Mouse (Mus musculus): ENCODE results near the gene Rbfox2.

The Rbfox2 gene

GRCm38 (mm10) chr15:77225858-77226257 is 80.9 kb downstream of the Rbfox2 start:
- DNase-seq, result no peak

- peak; percentile 46 for DNase-seq
These were observed 81.5 kb downstream of the Rbfox2 start for GRCm38 (mm10) chr15:77225274-77225673.

GRCm38 (mm10) chr15:77220833-77221232 is 86.0 kb downstream of the Rbfox2 start:
- no peak for DNase-seq

GRCm38 (mm10) chr15:77220137-77220536 is 86.7 kb downstream of the Rbfox2 start:
- DNase-seq, result peak; percentile 55

GRCm38 (mm10) chr15:77219571-77219970 is 87.2 kb downstream of the Rbfox2 start:
- no peak for DNase-seq

- DNase-seq, result no peak
These were observed 88.8 kb downstream of the Rbfox2 start for GRCm38 (mm10) chr15:77218007-77218406.

GRCm38 (mm10) chr15:77217523-77217922 is 89.3 kb downstream of the Rbfox2 start:
- no peak for DNase-seq

GRCm38 (mm10) chr15:77216704-77217103 is 90.1 kb downstream of the Rbfox2 start:
- no peak for DNase-seq

- no peak for DNase-seq
These were observed 91.5 kb downstream of the Rbfox2 start for GRCm38 (mm10) chr15:77215178-77215800.

GRCm38 (mm10) chr15:77214410-77215107 is 92.2 kb downstream of the Rbfox2 start:
- DNase-seq, result no peak

- no peak for DNase-seq
These were observed 93.0 kb downstream of the Rbfox2 start for GRCm38 (mm10) chr15:77213829-77214228.

GRCm38 (mm10) chr15:77212818-77213217 is 94.0 kb downstream of the Rbfox2 start:
- DNase-seq, result no peak

GRCm38 (mm10) chr15:77212217-77212757 is 94.5 kb downstream of the Rbfox2 start:
- no peak for DNase-seq

- DNase-seq, result no peak
These were observed 99.8 kb downstream of the Rbfox2 start for GRCm38 (mm10) chr15:77206996-77207395.

- DNase-seq, result no peak
These were observed 101.9 kb downstream of the Rbfox2 start for GRCm38 (mm10) chr15:77204951-77205350.

- peak; percentile 36 for DNase-seq
These were observed 103.4 kb downstream of the Rbfox2 start for GRCm38 (mm10) chr15:77203255-77203981.

GRCm38 (mm10) chr15:77202881-77203254 is 103.9 kb downstream of the Rbfox2 start:
- DNase-seq, result no peak

- peak; percentile 72 for DNase-seq
These were observed 104.6 kb downstream of the Rbfox2 start for GRCm38 (mm10) chr15:77202223-77202622.

GRCm38 (mm10) chr15:77196827-77197226 is 110.0 kb downstream of the Rbfox2 start:
- peak; percentile 87 for DNase-seq

GRCm38 (mm10) chr15:77196001-77196400 is 110.8 kb downstream of the Rbfox2 start:
- no peak for DNase-seq

GRCm38 (mm10) chr15:77192154-77192935 is 114.5 kb downstream of the Rbfox2 start:
- no peak for DNase-seq

GRCm38 (mm10) chr15:77186096-77186495 is 120.7 kb downstream of the Rbfox2 start:
- DNase-seq, result no peak

- DNase-seq, result no peak
These were observed 121.2 kb downstream of the Rbfox2 start for GRCm38 (mm10) chr15:77185614-77186013.
